In the genomic region with DNA sequence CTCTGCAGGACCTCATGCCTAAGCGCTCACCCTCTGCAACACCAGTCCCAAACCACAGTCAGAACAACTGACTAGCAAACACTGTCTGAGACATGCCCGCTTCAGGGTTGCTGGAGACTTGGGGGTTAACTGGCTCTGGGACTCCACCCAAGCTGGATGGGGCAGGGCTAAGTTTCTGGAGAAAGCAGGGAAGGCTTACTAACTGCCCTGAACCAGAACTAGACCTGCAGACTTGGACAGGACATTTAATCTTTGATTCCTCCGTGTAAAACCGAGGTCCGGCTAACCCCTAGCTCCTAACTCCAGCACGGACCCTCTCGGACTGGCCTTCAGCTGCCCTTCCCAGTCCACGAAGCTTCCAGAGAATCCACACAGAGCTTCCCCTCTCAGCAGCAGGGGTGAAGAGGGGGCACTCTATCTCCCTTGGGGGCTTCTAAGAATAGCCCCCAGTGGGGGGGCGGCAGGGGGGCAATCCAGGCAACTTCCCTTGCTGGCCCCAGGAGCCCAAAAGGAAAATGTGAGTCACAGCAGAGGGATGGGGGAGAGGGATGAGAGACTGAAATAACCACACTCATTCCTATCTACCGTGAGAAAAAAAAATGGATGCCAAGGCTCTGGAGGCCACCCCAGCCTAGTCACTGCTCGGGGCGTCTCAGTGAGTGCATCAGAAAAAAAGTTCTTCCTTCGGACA, we compare ENCODE assay signal across 9 mouse cellular contexts. TPM values are rescaled to one million over a fixed set of nuclear protein-coding genes. Genes with fewer than 3 reads are reported as not detected.
DNase-seq lines count a peak whose midpoint lies in the region; ATAC-seq lines count a peak whose summit lies in the region.
"Had no signal": no experiment of that assay in that cellular context is flagged by ENCODE, and none has a peak within 500 bp of the region (broad histone marks: within the 10 kb centered on the region; RNA-seq: fewer than 3 reads in every experiment).

No protein-coding gene starts in this region.

- H3K4me3 ChIP-seq in embryonic facial prominence, embryonic 14.5 days (ENCODE audit: low read depth, low read length): peak overlapping the region; percentile 25
- peak overlapping the region; percentile 31 for H3K4me3 ChIP-seq in liver, embryonic 11.5 days (ENCODE audit: low read depth, low read length)

- H3K36me3 ChIP-seq in embryonic facial prominence, embryonic 14.5 days (ENCODE audit: control insufficient read depth, insufficient read depth, low read length): peaks cover 58% of the 10 kb centered on the region
- H3K36me3 ChIP-seq in liver, embryonic 11.5 days (ENCODE audit: control insufficient read depth, insufficient read depth, low read length): peaks cover 44% of the 10 kb centered on the region

- peak; percentile 66 for DNase-seq in lung, postnatal 10 days
- DNase-seq in lung, postnatal 25 days (ENCODE audit: low spot score): no peak
- DNase-seq in embryonic facial prominence, embryonic 14.5 days (ENCODE audit: low spot score): peak; percentile 42
- DNase-seq in heart, postnatal 36 days: peak; percentile 60 to 75
- DNase-seq in liver, embryonic 11.5 days (ENCODE audit: low spot score): no peak
- DNase-seq in cerebellum, postnatal 10 days: no peak
- no peak for DNase-seq in layer of hippocampus, adult 9-11 months

- peak overlapping the region; percentile 51 for H3K9ac ChIP-seq in embryonic facial prominence, embryonic 14.5 days (ENCODE audit: low read depth, low read length)
- H3K9ac ChIP-seq in liver, embryonic 11.5 days (ENCODE audit: low read depth, low read length): peak overlapping the region; percentile 58

- 49% methylated on average over 13 of the region's 13 CpGs for WGBS in embryonic facial prominence, embryonic 14.5 days
- 44% methylated on average over 13 of the region's 13 CpGs for WGBS in liver, embryonic 11.5 days

- peak overlapping the region; percentile 54 for H3K4me2 ChIP-seq in embryonic facial prominence, embryonic 14.5 days (ENCODE audit: low read depth, low read length)
- peak overlapping the region; percentile 64 for H3K4me2 ChIP-seq in liver, embryonic 11.5 days

- ATAC-seq in embryonic facial prominence, embryonic 14.5 days (ENCODE audit: low read depth): peak; percentile 27
- peak; percentile 67 for ATAC-seq in liver, embryonic 11.5 days (replicated peaks; ENCODE audit: low FRiP score)
- no peak for ATAC-seq in inflammation-experienced regulatory T-cells, adult 6 months

- intact Hi-C loops in heart, postnatal 36 days (cut with DNase I): no loop called here

- H3K9me3 ChIP-seq in embryonic facial prominence, embryonic 14.5 days (ENCODE audit: control insufficient read depth, low read length): no peaks in the 10 kb centered on the region
- no peaks in the 10 kb centered on the region for H3K9me3 ChIP-seq in liver, embryonic 11.5 days (ENCODE audit: control insufficient read depth, low read length)

- H3K4me1 ChIP-seq in embryonic facial prominence, embryonic 14.5 days (ENCODE audit: control insufficient read depth, insufficient read depth, low read length): peaks cover 23% of the 10 kb centered on the region
- peaks cover 55% of the 10 kb centered on the region for H3K4me1 ChIP-seq in liver, embryonic 11.5 days (replicated peaks; ENCODE audit: control insufficient read depth, insufficient read depth, low read length)

- peak overlapping the region; percentile 70 for H3K27ac ChIP-seq in embryonic facial prominence, embryonic 14.5 days (replicated peaks; ENCODE audit: low read depth, low read length)
- H3K27ac ChIP-seq in liver, embryonic 11.5 days (ENCODE audit: low read depth, low read length): peak overlapping the region; percentile 70
- H3K27ac ChIP-seq: macrophage had no signal

- H3K27me3 ChIP-seq in embryonic facial prominence, embryonic 14.5 days (replicated peaks; ENCODE audit: control insufficient read depth, insufficient read depth, low read length): no peaks in the 10 kb centered on the region
- no peaks in the 10 kb centered on the region for H3K27me3 ChIP-seq in liver, embryonic 11.5 days (replicated peaks; ENCODE audit: control insufficient read depth, insufficient read depth, low read length)

RNA-seq across cellular contexts. Expression of a gene that starts 7.5 kb away (rescaled TPM):
- 14.9 and 18.8 TPM in 2 replicates for polyA plus RNA-seq in embryonic facial prominence, embryonic 14.5 days (2014; fragmentation: Nextera tagmentation; extraction: Ambion mirVana)
- total RNA-seq in heart, postnatal 36 days (2021): 100 to 1,000 TPM; 207 TPM
- 8.3 and 12.3 TPM in 2 replicates for polyA plus RNA-seq in liver, embryonic 11.5 days (2014; fragmentation: Nextera tagmentation; extraction: Ambion mirVana)
- under 1 TPM in 2 of 3 experiments, not detected in 1; 0.28 to 0.44 TPM for polyA plus RNA-seq in inflammation-experienced regulatory T-cells, adult 6 months (2017; shearing (Covaris generic))

RNA-seq across cellular contexts. Expression of a gene that starts 28.3 kb away (rescaled TPM):
- polyA plus RNA-seq in embryonic facial prominence, embryonic 14.5 days (2014; fragmentation: Nextera tagmentation; extraction: Ambion mirVana): 29.0 and 37.0 TPM in 2 replicates
- 1 to 10 TPM; 3.3 to 4.0 TPM for total RNA-seq in heart, postnatal 36 days (2021)
- 13.2 TPM in 2 replicates for polyA plus RNA-seq in liver, embryonic 11.5 days (2014; fragmentation: Nextera tagmentation; extraction: Ambion mirVana)
- polyA plus RNA-seq in inflammation-experienced regulatory T-cells, adult 6 months (2017; shearing (Covaris generic)): under 1 TPM in 2 of 3 experiments, not detected in 1; 0.30 to 0.38 TPM

RNA-seq across cellular contexts. Expression of a gene that starts 31.5 kb away (rescaled TPM):
- polyA plus RNA-seq in embryonic facial prominence, embryonic 14.5 days (2014; fragmentation: Nextera tagmentation; extraction: Ambion mirVana): not detected in 2 replicates
- total RNA-seq in heart, postnatal 36 days (2021): 1 to 10 TPM; 1.6 TPM
- polyA plus RNA-seq in liver, embryonic 11.5 days (2014; fragmentation: Nextera tagmentation; extraction: Ambion mirVana): 0.55 TPM in 1 of 2 replicates, not detected in the other
- polyA plus RNA-seq in inflammation-experienced regulatory T-cells, adult 6 months (2017; shearing (Covaris generic)): not detected
- polyA plus RNA-seq: macrophage had no signal

RNA-seq across cellular contexts. Expression of a gene that starts 31.6 kb away (rescaled TPM):
- 47.9 and 51.3 TPM in 2 replicates for polyA plus RNA-seq in embryonic facial prominence, embryonic 14.5 days (2014; fragmentation: Nextera tagmentation; extraction: Ambion mirVana)
- total RNA-seq in heart, postnatal 36 days (2021): 10 to 100 TPM; 27.6 to 32.1 TPM
- polyA plus RNA-seq in liver, embryonic 11.5 days (2014; fragmentation: Nextera tagmentation; extraction: Ambion mirVana): 56.0 and 56.3 TPM in 2 replicates
- polyA plus RNA-seq in inflammation-experienced regulatory T-cells, adult 6 months (2017; shearing (Covaris generic)): 10 to 100 TPM; 69.3 to 99.2 (median 86.3) TPM

Comparison
In these comparisons a context has a peak if more than half of its experiments do, and no peak if none do; other contexts are left out.
1. DNase-seq: peak in lung, postnatal 10 days (single experiment), embryonic facial prominence, embryonic 14.5 days (single experiment) and heart, postnatal 36 days (2 of 2); none in lung, postnatal 25 days (single experiment), liver, embryonic 11.5 days (single experiment), cerebellum, postnatal 10 days (0 of 2) and layer of hippocampus, adult 9-11 months (single experiment).
2. RNA of a gene that starts 28.3 kb away (polyA plus RNA-seq): 29.0 to 37.0 TPM in embryonic facial prominence, embryonic 14.5 days and 13.2 TPM in liver, embryonic 11.5 days; 0.30 to 0.38 TPM in inflammation-experienced regulatory T-cells, adult 6 months; every median in the first group is over 10 times any median in the second.